Comparison of ENCODE assay signal across 26 mouse cellular contexts in genomic region chr4:115850631-115851030, GRCm38 (mm10). TPM values are rescaled to one million over a fixed set of nuclear protein-coding genes. Genes with fewer than 3 reads are reported as not detected.
DNase-seq lines count a peak whose midpoint lies in the region; ATAC-seq and TF ChIP-seq lines count a peak whose summit lies in the region.
"Had no signal": no experiment of that assay in that cellular context is flagged by ENCODE, and none has a peak within 500 bp of the region (broad histone marks: within the 10 kb centered on the region; RNA-seq: fewer than 3 reads in every experiment).

No protein-coding gene starts in this region.

- H3K4me2 ChIP-seq in liver, embryonic 12.5 days = peak overlapping the region; percentile 69; the same call in 1 of the 2 replicates
- peak overlapping the region; percentile 55 for H3K4me2 ChIP-seq in liver, embryonic 14.5 days (ENCODE audit: low read depth)
- H3K4me2 ChIP-seq: forebrain, embryonic 13.5 days; heart, embryonic 11.5 days; heart, embryonic 15.5 days; hindbrain, embryonic 13.5 days had no signal

- no peaks in the 10 kb centered on the region for H3K9me3 ChIP-seq in liver, embryonic 12.5 days (replicated peaks)
- no peaks in the 10 kb centered on the region for H3K9me3 ChIP-seq in liver, embryonic 14.5 days (ENCODE audit: control insufficient read depth, low read length)
- H3K9me3 ChIP-seq: embryonic facial prominence, embryonic 10.5 days; forebrain, embryonic 13.5 days; heart, embryonic 15.5 days; hindbrain, embryonic 13.5 days had no signal

- WGBS in liver, embryonic 12.5 days (ENCODE audit: insufficient replicate concordance) = 66% methylated on average over 2 of the region's 2 CpGs
- WGBS in liver, embryonic 14.5 days (ENCODE audit: insufficient replicate concordance) = 51% methylated on average over 2 of the region's 2 CpGs
- WGBS in macrophage (ENCODE audit: missing documents) = 77% methylated on average over 2 of the region's 2 CpGs

- H3K79me2 ChIP-seq in macrophage (ENCODE audit: inconsistent target) = peaks cover 88% of the 10 kb centered on the region

- no peak overlapping the region for H3K4me3 ChIP-seq in liver, embryonic 12.5 days
- no peak overlapping the region for H3K4me3 ChIP-seq in liver, embryonic 14.5 days (ENCODE audit: insufficient read depth in 1 of 2, low read depth in 2 of 2, low read length in 2 of 2)
- no peak overlapping the region for H3K4me3 ChIP-seq in macrophage (ENCODE audit: inconsistent target)
- H3K4me3 ChIP-seq: embryonic facial prominence, embryonic 10.5 days; forebrain, embryonic 13.5 days; heart, adult 2 months; heart, embryonic 15.5 days; hindbrain, embryonic 13.5 days had no signal

- peaks cover 90% of the 10 kb centered on the region for H3K36me3 ChIP-seq in liver, embryonic 12.5 days
- peaks cover 46% of the 10 kb centered on the region for H3K36me3 ChIP-seq in liver, embryonic 14.5 days (replicated peaks; ENCODE audit: control insufficient read depth, insufficient read depth, low read depth)
- H3K36me3 ChIP-seq in macrophage (ENCODE audit: inconsistent target) = peaks cover 61% of the 10 kb centered on the region

- H3K4me1 ChIP-seq in liver, embryonic 12.5 days = peaks cover 86% of the 10 kb centered on the region
- peaks cover 64 to 76% of the 10 kb centered on the region in 2 experiments for H3K4me1 ChIP-seq in liver, embryonic 14.5 days (replicated peaks; ENCODE audit: control insufficient read depth in 2 of 2, insufficient read depth in 2 of 2, low read length in 1 of 2)

- TF ChIP-seq EP300 in liver, embryonic 14.5 days (IDR thresholded peaks at IDR 0.05; ENCODE audit: low read depth) = no peak

- no peak for ATAC-seq in liver, embryonic 12.5 days
- no peak for ATAC-seq in liver, embryonic 14.5 days (ENCODE audit: insufficient read depth)
- ATAC-seq in cerebellum, adult (ENCODE audit: insufficient number of reproducible peaks, low FRiP score, low TSS enrichment) = no peak
- ATAC-seq: forebrain, embryonic 13.5 days; forebrain, postnatal 0 days had no signal

- no peaks in the 10 kb centered on the region for H3K27me3 ChIP-seq in liver, embryonic 12.5 days (replicated peaks)
- no peaks in the 10 kb centered on the region for H3K27me3 ChIP-seq in liver, embryonic 14.5 days (ENCODE audit: control insufficient read depth, insufficient read depth, low read length)
- H3K27me3 ChIP-seq: forebrain, embryonic 13.5 days; heart, embryonic 15.5 days; hindbrain, embryonic 13.5 days had no signal

- TF ChIP-seq CTCF in liver, embryonic 14.5 days (IDR thresholded peaks at IDR 0.05; ENCODE audit: low read depth) = no peak

- H3K9ac ChIP-seq in liver, embryonic 12.5 days = peak overlapping the region; percentile 62; the same call in 1 of the 2 replicates
- no peak overlapping the region for H3K9ac ChIP-seq in liver, embryonic 14.5 days (replicated peaks)
- H3K9ac ChIP-seq: forebrain, embryonic 13.5 days; forebrain, postnatal 0 days; heart, embryonic 15.5 days; hindbrain, embryonic 13.5 days had no signal

- H3K27ac ChIP-seq in liver, embryonic 12.5 days = peak overlapping the region; percentile 94
- H3K27ac ChIP-seq in liver, embryonic 14.5 days = peak overlapping the region; percentile 78
- H3K27ac ChIP-seq in macrophage = peak overlapping the region; percentile 99
- H3K27ac ChIP-seq: embryonic facial prominence, embryonic 10.5 days; forebrain, embryonic 13.5 days; heart, adult 2 months; heart, embryonic 15.5 days; hindbrain, embryonic 13.5 days had no signal

- DNase-seq in liver = no peak
- DNase-seq in 416B (ENCODE audit: low read depth) = peak; percentile 51
- DNase-seq in liver, embryonic 14.5 days (ENCODE audit: low read depth in 3 of 3, low spot score in 3 of 3) = no peak
- DNase-seq in urinary bladder, postnatal 10 days (ENCODE audit: low spot score) = no peak
- DNase-seq: adrenal gland, postnatal 10 days; cerebellum, adult 11-12 months; cerebellum, adult 9-10 months; cerebellum, postnatal 25 days; forebrain, postnatal 0 days; gastrocnemius, postnatal 14 days; heart, adult 2 months; heart, postnatal 14 days had no signal

RNA-seq across cellular contexts. Expression of gene Mknk1, which starts 11.6 kb away (rescaled TPM):
- polyA plus RNA-seq in liver, embryonic 12.5 days (2016; fragmentation: Nextera tagmentation; extraction: Ambion mirVana) = 45.2 and 47.2 TPM in 2 replicates
- 29.1 and 34.8 TPM in 2 replicates for polyA plus RNA-seq in liver, embryonic 14.5 days (2012; rRNA removed)
- polyA plus RNA-seq in liver, embryonic 14.5 days (2014; fragmentation: Nextera tagmentation; extraction: Ambion mirVana) = 21.3 and 24.7 TPM in 2 replicates
- total RNA-seq in macrophage (2018; cell fraction: chromatin; rRNA removed) = 100 to 1,000 TPM in 25 of 26 experiments, 10 to 100 TPM in 1; 80.0 to 780 (median 373) TPM
- total RNA-seq in macrophage (2018; cell fraction: cytosol; rRNA removed) = 100 to 1,000 TPM in 10 of 26 experiments, 10 to 100 TPM in 16; 52.2 to 151 (median 89.7) TPM
- total RNA-seq in macrophage (2018; cell fraction: nucleus; rRNA removed) = 100 to 1,000 TPM in 21 of 26 experiments, 10 to 100 TPM in 5; 56.6 to 406 (median 188) TPM
- 62.4 to 141 TPM (median 130 TPM) in 3 replicates for polyA plus RNA-seq in macrophage (2018)

RNA-seq across cellular contexts. Expression of gene Mob3c, which starts 22.7 kb away (rescaled TPM):
- polyA plus RNA-seq in liver, embryonic 12.5 days (2016; fragmentation: Nextera tagmentation; extraction: Ambion mirVana) = 7.4 and 8.3 TPM in 2 replicates
- 3.6 and 5.6 TPM in 2 replicates for polyA plus RNA-seq in liver, embryonic 14.5 days (2012; rRNA removed)
- 4.2 and 5.0 TPM in 2 replicates for polyA plus RNA-seq in liver, embryonic 14.5 days (2014; fragmentation: Nextera tagmentation; extraction: Ambion mirVana)
- total RNA-seq in macrophage (2018; cell fraction: chromatin; rRNA removed) = 100 to 1,000 TPM in 22 of 26 experiments, 10 to 100 TPM in 4; 81.4 to 234 (median 122) TPM
- total RNA-seq in macrophage (2018; cell fraction: cytosol; rRNA removed) = 10 to 100 TPM; 24.1 to 64.9 (median 31.5) TPM
- total RNA-seq in macrophage (2018; cell fraction: nucleus; rRNA removed) = 100 to 1,000 TPM in 18 of 26 experiments, 10 to 100 TPM in 8; 66.0 to 229 (median 125) TPM
- polyA plus RNA-seq in macrophage (2018) = 16.6 to 27.7 TPM (median 23.8 TPM) in 3 replicates

RNA-seq across cellular contexts. Expression of gene Kncn, which starts 33.6 kb away (rescaled TPM):
- not detected in 2 replicates for polyA plus RNA-seq in liver, embryonic 12.5 days (2016; fragmentation: Nextera tagmentation; extraction: Ambion mirVana)
- polyA plus RNA-seq in liver, embryonic 14.5 days (2012; rRNA removed) = 0.01 TPM in 1 of 2 replicates, not detected in the other
- polyA plus RNA-seq in liver, embryonic 14.5 days (2014; fragmentation: Nextera tagmentation; extraction: Ambion mirVana) = 0.05 TPM in 1 of 2 replicates, not detected in the other
- total RNA-seq in macrophage (2018; cell fraction: chromatin; rRNA removed) = 1 to 10 TPM in 2 of 26 experiments, under 1 TPM in 2, not detected in 22; 0.77 to 1.6 (median 0.97) TPM
- total RNA-seq in macrophage (2018; cell fraction: cytosol; rRNA removed) = not detected
- 1 to 10 TPM in 3 of 26 experiments, under 1 TPM in 5, not detected in 18; 0.29 to 1.4 (median 0.75) TPM for total RNA-seq in macrophage (2018; cell fraction: nucleus; rRNA removed)
- polyA plus RNA-seq in macrophage (2018) = not detected in 3 replicates
- total RNA-seq: adrenal gland, postnatal 10 days; adrenal gland, postnatal 4 days; gastrocnemius, adult 18-20 months; gastrocnemius, postnatal 14 days; heart, adult 2 months; heart, postnatal 14 days; hematopoietic stem cell, adult 5-6 weeks; MEL had no signal
- polyA plus RNA-seq: embryonic facial prominence, embryonic 10.5 days; forebrain, embryonic 13.5 days; gonadal fat pad, adult 2 months; heart, adult 2 months; heart, embryonic 11.5 days; heart, embryonic 15.5 days; hindbrain, embryonic 13.5 days had no signal

RNA-seq across cellular contexts. Expression of gene 6430628N08Rik, which starts 39.8 kb away (rescaled TPM):
- polyA plus RNA-seq in liver, embryonic 12.5 days (2016; fragmentation: Nextera tagmentation; extraction: Ambion mirVana) = not detected in 2 replicates
- polyA plus RNA-seq in liver, embryonic 14.5 days (2012; rRNA removed) = not detected in 2 replicates
- polyA plus RNA-seq in liver, embryonic 14.5 days (2014; fragmentation: Nextera tagmentation; extraction: Ambion mirVana) = not detected in 2 replicates
- not detected for total RNA-seq in macrophage (2018; cell fraction: chromatin; rRNA removed)
- total RNA-seq in macrophage (2018; cell fraction: cytosol; rRNA removed) = not detected
- total RNA-seq in macrophage (2018; cell fraction: nucleus; rRNA removed) = under 1 TPM in 1 of 26 experiments, not detected in 25; 0.55 TPM
- polyA plus RNA-seq in macrophage (2018) = not detected in 3 replicates
- total RNA-seq: adrenal gland, postnatal 10 days; adrenal gland, postnatal 4 days; gastrocnemius, adult 18-20 months; gastrocnemius, postnatal 14 days; heart, adult 2 months; heart, postnatal 14 days; hematopoietic stem cell, adult 5-6 weeks; MEL had no signal
- polyA plus RNA-seq: cortical plate, adult 2 months; forebrain, embryonic 13.5 days; heart, adult 2 months; heart, embryonic 11.5 days; heart, embryonic 15.5 days had no signal
